ENCODE assay signal across 17 mouse cellular contexts in the genomic region with DNA sequence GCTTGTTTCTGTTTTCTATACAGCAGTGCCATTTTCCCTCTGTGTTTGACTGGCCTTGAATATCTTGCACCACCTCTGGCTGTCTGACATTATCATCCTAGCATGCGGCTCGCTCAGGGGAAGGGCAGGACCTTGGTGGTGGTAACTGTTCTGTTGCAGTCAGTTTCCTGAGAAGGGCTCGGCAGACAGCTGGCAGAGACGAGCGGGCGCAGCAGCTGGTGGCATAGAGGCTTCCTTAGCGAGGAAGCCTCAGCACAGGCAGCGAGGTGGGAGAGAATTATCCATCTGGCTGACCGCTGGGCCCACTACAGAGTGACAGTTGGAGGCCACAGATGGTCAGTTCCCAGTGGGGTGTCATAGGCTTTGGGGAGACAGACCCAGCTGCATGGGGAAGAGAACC. TPM values are rescaled to one million over a fixed set of nuclear protein-coding genes. Genes with fewer than 3 reads are reported as not detected.
A peak's percentile ranks its signal among the peaks of the same experiment; 100 is the strongest.
DNase-seq lines count a peak whose midpoint lies in the region; ATAC-seq lines count a peak whose summit lies in the region.
"Had no signal": no experiment of that assay in that cellular context is flagged by ENCODE, and none has a peak within 500 bp of the region (broad histone marks: within the 10 kb centered on the region; RNA-seq: fewer than 3 reads in every experiment).

No protein-coding gene starts in this region.

- peaks cover 9% of the 10 kb centered on the region; the same call in 1 of the 2 replicates for H3K4me1 ChIP-seq in hindbrain, embryonic 10.5 days (replicated peaks)
- no peaks in the 10 kb centered on the region for H3K4me1 ChIP-seq in hindbrain, embryonic 14.5 days (replicated peaks; ENCODE audit: control insufficient read depth, insufficient read depth, low read length)
- H3K4me1 ChIP-seq in liver, embryonic 12.5 days, result peaks cover 100% of the 10 kb centered on the region
- peaks cover 10% of the 10 kb centered on the region; the same call in 1 of the 2 replicates for H3K4me1 ChIP-seq in kidney, embryonic 16.5 days (ENCODE audit: insufficient read depth, low read length)
- H3K4me1 ChIP-seq in neural tube, embryonic 15.5 days, result peaks cover 11% of the 10 kb centered on the region; the same call in 1 of the 2 replicates
- H3K4me1 ChIP-seq: kidney, embryonic 15.5 days; limb, embryonic 10.5 days; stomach, embryonic 15.5 days had no signal

- no peaks in the 10 kb centered on the region for H3K27me3 ChIP-seq in hindbrain, embryonic 10.5 days (ENCODE audit: insufficient read depth, poor library complexity, severe bottlenecking)
- no peaks in the 10 kb centered on the region for H3K27me3 ChIP-seq in hindbrain, embryonic 14.5 days (ENCODE audit: control insufficient read depth, insufficient read depth, low read length)
- no peaks in the 10 kb centered on the region for H3K27me3 ChIP-seq in liver, embryonic 12.5 days (replicated peaks)
- no peaks in the 10 kb centered on the region for H3K27me3 ChIP-seq in kidney, embryonic 16.5 days (ENCODE audit: insufficient read depth, low read length)
- H3K27me3 ChIP-seq in neural tube, embryonic 15.5 days (replicated peaks), result no peaks in the 10 kb centered on the region
- H3K27me3 ChIP-seq: embryonic facial prominence, embryonic 13.5 days; forebrain, embryonic 15.5 days; kidney, embryonic 15.5 days; midbrain, embryonic 15.5 days; stomach, embryonic 15.5 days had no signal

- peak overlapping the region; percentile 3; the same call in 1 of the 2 replicates for H3K27ac ChIP-seq in hindbrain, embryonic 10.5 days
- H3K27ac ChIP-seq in hindbrain, embryonic 14.5 days, result no peak overlapping the region
- peak overlapping the region; percentile 97 for H3K27ac ChIP-seq in liver, embryonic 12.5 days
- H3K27ac ChIP-seq in kidney, embryonic 16.5 days (ENCODE audit: low read length), result no peak overlapping the region
- H3K27ac ChIP-seq in neural tube, embryonic 15.5 days (replicated peaks), result no peak overlapping the region
- H3K27ac ChIP-seq: embryonic facial prominence, embryonic 13.5 days; forebrain, embryonic 15.5 days; kidney, embryonic 15.5 days; limb, embryonic 10.5 days; midbrain, embryonic 15.5 days; stomach, embryonic 15.5 days had no signal

- no peaks in the 10 kb centered on the region for H3K9me3 ChIP-seq in hindbrain, embryonic 10.5 days
- H3K9me3 ChIP-seq in hindbrain, embryonic 14.5 days (ENCODE audit: control insufficient read depth, low read length), result no peaks in the 10 kb centered on the region
- H3K9me3 ChIP-seq in liver, embryonic 12.5 days (replicated peaks), result no peaks in the 10 kb centered on the region
- H3K9me3 ChIP-seq in kidney, embryonic 16.5 days (ENCODE audit: low read length), result no peaks in the 10 kb centered on the region
- no peaks in the 10 kb centered on the region for H3K9me3 ChIP-seq in neural tube, embryonic 15.5 days (replicated peaks)
- H3K9me3 ChIP-seq: embryonic facial prominence, embryonic 13.5 days; forebrain, embryonic 15.5 days; kidney, embryonic 15.5 days; limb, embryonic 10.5 days; midbrain, embryonic 15.5 days; stomach, embryonic 15.5 days had no signal

- WGBS in hindbrain, embryonic 10.5 days, result 85% methylated on average over 9 of the region's 9 CpGs
- WGBS in hindbrain, embryonic 14.5 days, result 79% methylated on average over 9 of the region's 9 CpGs
- 51% methylated on average over 9 of the region's 9 CpGs for WGBS in liver, embryonic 12.5 days (ENCODE audit: insufficient replicate concordance)
- 85% methylated on average over 9 of the region's 9 CpGs for WGBS in kidney, embryonic 16.5 days
- 79% methylated on average over 9 of the region's 9 CpGs for whole genome bisulfite sequencing in neural tube, embryonic 15.5 days

- no peak for DNase-seq in hindbrain, embryonic 10.5 days (ENCODE audit: low spot score)
- no peak for DNase-seq in hindbrain, embryonic 14.5 days (ENCODE audit: low spot score)
- peak; percentile 49 for DNase-seq in adrenal gland, postnatal 10 days
- DNase-seq in retina, postnatal 1 day, result peak; percentile 84
- no peak for DNase-seq in urinary bladder, postnatal 4 days (ENCODE audit: low spot score in 2 of 2)
- DNase-seq: layer of hippocampus, adult 9-11 months; lung, postnatal 36 days; right cerebral cortex, postnatal 4 days had no signal

- ATAC-seq in hindbrain, embryonic 14.5 days (ENCODE audit: low FRiP score), result no peak
- peak; percentile 44 for ATAC-seq in liver, embryonic 12.5 days
- no peak for ATAC-seq in kidney, embryonic 16.5 days (ENCODE audit: low FRiP score, low TSS enrichment)
- ATAC-seq in neural tube, embryonic 15.5 days (ENCODE audit: low FRiP score), result no peak
- ATAC-seq: forebrain, embryonic 15.5 days; midbrain, embryonic 15.5 days had no signal

- H3K9ac ChIP-seq in hindbrain, embryonic 14.5 days, result no peak overlapping the region
- H3K9ac ChIP-seq in liver, embryonic 12.5 days, result peak overlapping the region; percentile 67
- H3K9ac ChIP-seq in kidney, embryonic 16.5 days (replicated peaks; ENCODE audit: low read length), result no peak overlapping the region
- no peak overlapping the region for H3K9ac ChIP-seq in neural tube, embryonic 15.5 days (replicated peaks)
- H3K9ac ChIP-seq: embryonic facial prominence, embryonic 13.5 days; forebrain, embryonic 15.5 days; kidney, embryonic 15.5 days; midbrain, embryonic 15.5 days; stomach, embryonic 15.5 days had no signal

- H3K4me2 ChIP-seq in hindbrain, embryonic 14.5 days (replicated peaks), result no peak overlapping the region
- H3K4me2 ChIP-seq in liver, embryonic 12.5 days, result peak overlapping the region; percentile 61
- no peak overlapping the region for H3K4me2 ChIP-seq in kidney, embryonic 16.5 days (replicated peaks; ENCODE audit: low read depth, low read length)
- H3K4me2 ChIP-seq in neural tube, embryonic 15.5 days, result no peak overlapping the region
- H3K4me2 ChIP-seq: embryonic facial prominence, embryonic 13.5 days; forebrain, embryonic 15.5 days; kidney, embryonic 15.5 days; midbrain, embryonic 15.5 days; stomach, embryonic 15.5 days had no signal

- H3K36me3 ChIP-seq in hindbrain, embryonic 10.5 days, result no peaks in the 10 kb centered on the region
- H3K36me3 ChIP-seq in hindbrain, embryonic 14.5 days (replicated peaks; ENCODE audit: control insufficient read depth, insufficient read depth), result no peaks in the 10 kb centered on the region
- no peaks in the 10 kb centered on the region for H3K36me3 ChIP-seq in liver, embryonic 12.5 days
- no peaks in the 10 kb centered on the region for H3K36me3 ChIP-seq in kidney, embryonic 16.5 days (ENCODE audit: insufficient read depth, low read length)
- H3K36me3 ChIP-seq in neural tube, embryonic 15.5 days, result no peaks in the 10 kb centered on the region
- H3K36me3 ChIP-seq: embryonic facial prominence, embryonic 13.5 days; forebrain, embryonic 15.5 days; kidney, embryonic 15.5 days; limb, embryonic 10.5 days; midbrain, embryonic 15.5 days; stomach, embryonic 15.5 days had no signal

- H3K4me3 ChIP-seq in hindbrain, embryonic 10.5 days, result no peak overlapping the region
- H3K4me3 ChIP-seq in hindbrain, embryonic 14.5 days (replicated peaks; ENCODE audit: low read length), result no peak overlapping the region
- H3K4me3 ChIP-seq in liver, embryonic 12.5 days, result no peak overlapping the region
- no peak overlapping the region for H3K4me3 ChIP-seq in kidney, embryonic 16.5 days (ENCODE audit: low read length)
- no peak overlapping the region for H3K4me3 ChIP-seq in neural tube, embryonic 15.5 days (replicated peaks)
- H3K4me3 ChIP-seq: embryonic facial prominence, embryonic 13.5 days; forebrain, embryonic 15.5 days; kidney, embryonic 15.5 days; limb, embryonic 10.5 days; midbrain, embryonic 15.5 days; stomach, embryonic 15.5 days had no signal

RNA-seq across cellular contexts. Expression of a gene that starts 18.2 kb away (rescaled TPM):
- 1.3 and 2.2 TPM in 2 replicates for polyA plus RNA-seq in hindbrain, embryonic 10.5 days (2016; fragmentation: Nextera tagmentation; extraction: Ambion mirVana)
- polyA plus RNA-seq in hindbrain, embryonic 14.5 days (2014; fragmentation: Nextera tagmentation; extraction: Ambion mirVana), result 12.3 and 15.0 TPM in 2 replicates
- 1 to 10 TPM; 6.4 to 8.3 TPM for total RNA-seq in adrenal gland, postnatal 10 days (2021)
- 10.6 and 11.8 TPM in 2 replicates for polyA plus RNA-seq in liver, embryonic 12.5 days (2016; fragmentation: Nextera tagmentation; extraction: Ambion mirVana)
- 1.4 and 2.5 TPM in 2 replicates for polyA plus RNA-seq in kidney, embryonic 16.5 days (2015; fragmentation: Nextera tagmentation; extraction: Ambion mirVana)
- 11.3 and 13.4 TPM in 2 replicates for polyA plus RNA-seq in neural tube, embryonic 15.5 days (2015; fragmentation: Nextera tagmentation; extraction: Ambion mirVana)

Comparison
In these comparisons a context has a peak if more than half of its experiments do, and no peak if none do; other contexts are left out.
1. H3K27ac ChIP-seq: peak in hindbrain, embryonic 10.5 days (single experiment) and liver, embryonic 12.5 days (single experiment); none in hindbrain, embryonic 14.5 days (single experiment), kidney, embryonic 16.5 days (single experiment) and neural tube, embryonic 15.5 days (single experiment).
2. DNase-seq: peak in adrenal gland, postnatal 10 days (single experiment) and retina, postnatal 1 day (single experiment); none in hindbrain, embryonic 10.5 days (single experiment), hindbrain, embryonic 14.5 days (single experiment) and urinary bladder, postnatal 4 days (0 of 2).